Mouse (Mus musculus) 3T3-L1 (cell line): ENCODE measurements around the gene Ifrd2.

Experiments
- DNase-seq: peaks from one replicate; pipeline ENCODE4 v3.0.0-alpha.2; 2015; ENCODE audit warnings: low read depth, low spot score

Gene Ifrd2

DNA sequence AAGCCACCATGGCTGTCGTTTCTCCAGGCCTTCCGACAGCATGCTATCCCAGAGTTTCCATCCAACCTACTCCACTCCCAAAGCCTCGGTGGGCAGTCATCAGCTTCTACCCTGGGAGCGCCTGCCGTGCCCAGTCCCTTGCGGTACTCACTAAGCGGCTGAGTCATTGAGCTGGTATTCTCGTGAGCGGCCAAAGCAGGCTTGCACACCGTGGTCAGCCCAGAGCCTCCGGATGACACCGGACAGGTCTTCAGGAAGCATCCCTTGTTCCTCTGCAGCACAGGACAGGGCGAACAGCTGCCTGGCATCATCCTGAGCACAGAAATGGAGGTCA is 32.1 kb downstream of the Ifrd2 start:
- peak; percentile 92 for DNase-seq

DNA sequence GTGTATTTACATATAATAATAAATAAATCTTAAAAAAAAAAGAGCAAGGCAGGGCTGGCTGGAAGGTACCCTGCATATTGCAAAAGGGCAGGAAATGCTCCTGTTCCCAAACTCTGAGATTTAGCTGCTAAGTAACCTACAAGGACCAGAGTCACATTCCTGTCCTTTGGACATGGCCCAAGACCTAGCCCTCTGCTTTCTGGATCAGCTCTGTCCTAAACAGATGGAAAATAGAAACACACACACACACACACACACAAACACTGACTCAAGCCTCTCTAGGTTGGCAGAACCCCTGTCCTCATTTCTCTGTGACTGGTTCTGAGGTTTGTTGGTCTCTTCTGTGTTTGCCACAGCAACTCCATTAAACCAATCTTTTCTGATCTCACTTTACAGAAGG is 33.5 kb downstream of the Ifrd2 start:
- DNase-seq, result peak; percentile 69

DNA sequence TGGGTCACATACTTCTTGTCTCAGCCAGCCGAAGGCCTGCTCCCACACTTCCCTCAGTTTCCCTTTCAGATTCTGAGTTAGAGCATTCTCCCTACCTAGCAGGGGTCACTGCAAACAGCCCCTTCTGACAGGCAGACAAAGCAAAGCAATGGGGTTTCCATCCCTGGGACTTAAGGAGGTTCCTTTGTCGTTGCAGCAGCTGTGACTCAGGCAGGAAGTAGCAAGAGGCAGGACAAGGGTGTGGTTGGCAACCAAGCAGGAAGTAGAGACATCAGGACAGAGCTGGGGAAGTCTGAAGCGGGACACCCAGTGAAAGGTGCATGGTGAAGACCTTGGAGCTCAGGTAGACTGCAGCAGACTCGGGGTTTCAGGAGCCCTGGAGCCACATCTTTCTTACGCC is 37.1 kb downstream of the Ifrd2 start:
- DNase-seq, result peak; percentile 51

DNA sequence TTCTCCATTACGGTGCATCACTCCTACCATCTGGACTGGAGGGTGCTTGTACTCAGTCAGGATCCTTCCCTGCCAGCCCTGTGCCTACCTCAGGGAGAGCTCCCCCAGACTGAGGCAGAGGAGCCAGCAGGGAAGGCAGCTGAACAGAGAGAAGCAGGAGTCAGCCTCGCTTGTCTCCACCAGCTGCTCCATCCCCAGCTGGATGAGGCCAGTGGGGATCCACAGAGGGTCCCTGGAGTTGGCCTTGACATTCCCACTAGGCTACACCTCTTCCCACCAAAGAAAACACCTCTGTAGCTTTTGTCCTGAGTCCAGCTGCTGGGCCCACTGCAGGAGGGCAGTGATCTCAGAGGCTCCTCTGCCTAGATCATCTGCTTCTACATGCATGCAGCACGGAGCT is 37.5 kb downstream of the Ifrd2 start:
- DNase-seq, result no peak

DNA sequence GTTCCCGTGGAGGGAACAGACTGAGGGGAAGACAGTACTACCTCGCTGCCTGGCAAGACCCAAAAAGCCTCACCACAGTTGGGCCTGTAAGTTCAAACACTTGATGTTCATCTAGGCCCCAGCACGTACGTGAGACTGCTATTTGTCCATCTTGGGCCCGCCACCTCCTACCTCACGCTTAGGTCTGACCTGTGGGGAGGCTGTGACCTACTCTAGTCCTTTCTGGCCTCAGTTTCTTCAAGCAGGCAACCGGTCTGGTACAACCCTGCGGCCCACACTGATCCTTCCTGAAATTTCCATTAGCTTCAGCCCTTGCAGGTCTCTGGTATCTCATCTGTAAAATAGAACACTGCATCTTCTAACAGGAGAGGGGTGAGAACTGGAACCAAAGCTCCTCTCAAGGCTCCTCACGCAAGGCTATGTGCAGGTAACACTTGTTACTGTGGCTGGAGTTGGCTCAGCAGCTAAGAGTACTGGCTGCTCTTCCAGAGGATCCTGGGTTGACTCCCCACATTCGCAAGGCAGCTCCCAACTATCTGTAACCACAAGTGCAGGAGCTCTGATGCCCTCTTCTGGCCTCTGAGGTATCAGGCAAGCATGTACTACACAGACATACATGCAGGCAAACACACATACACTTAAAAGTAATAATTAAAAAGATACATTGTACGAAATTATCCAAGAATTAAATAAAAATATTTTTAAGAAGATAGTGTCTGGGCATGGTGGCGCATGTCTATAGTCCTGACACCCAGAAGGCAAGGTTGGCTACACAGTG is 38.1 kb downstream of the Ifrd2 start:
- no peak for DNase-seq

DNA sequence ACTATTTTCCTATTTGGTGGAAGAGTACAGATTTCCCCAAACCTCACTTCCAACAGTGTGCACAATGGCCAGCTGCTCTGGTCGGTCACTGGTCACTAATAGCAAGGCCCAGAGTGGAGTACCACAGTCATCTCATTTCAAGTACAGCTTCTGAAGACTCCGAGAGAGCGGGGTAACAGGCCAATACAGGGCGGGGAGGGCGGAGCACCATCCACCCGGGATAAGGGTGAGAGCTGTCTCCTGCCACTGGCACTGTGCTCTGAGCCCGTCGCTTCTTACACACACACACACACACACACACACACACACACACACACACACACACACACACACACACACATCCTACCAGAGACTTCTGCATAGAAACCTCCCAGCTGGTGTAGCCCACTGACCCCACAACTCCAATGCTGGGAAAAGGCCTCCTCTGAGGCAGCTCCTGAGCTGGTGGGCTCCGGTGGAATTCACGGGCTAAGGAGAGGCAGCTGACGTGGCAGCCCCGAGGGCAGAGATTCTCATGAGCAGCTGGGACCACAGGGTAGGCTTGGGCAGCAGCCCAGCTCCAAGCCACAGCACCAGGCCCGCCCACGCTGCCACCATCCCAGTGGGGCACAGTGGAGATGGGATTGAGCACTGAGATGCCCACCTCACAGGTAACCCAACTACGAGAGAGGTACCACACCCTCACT is 38.9 kb downstream of the Ifrd2 start:
- DNase-seq, result peak; percentile 96

DNA sequence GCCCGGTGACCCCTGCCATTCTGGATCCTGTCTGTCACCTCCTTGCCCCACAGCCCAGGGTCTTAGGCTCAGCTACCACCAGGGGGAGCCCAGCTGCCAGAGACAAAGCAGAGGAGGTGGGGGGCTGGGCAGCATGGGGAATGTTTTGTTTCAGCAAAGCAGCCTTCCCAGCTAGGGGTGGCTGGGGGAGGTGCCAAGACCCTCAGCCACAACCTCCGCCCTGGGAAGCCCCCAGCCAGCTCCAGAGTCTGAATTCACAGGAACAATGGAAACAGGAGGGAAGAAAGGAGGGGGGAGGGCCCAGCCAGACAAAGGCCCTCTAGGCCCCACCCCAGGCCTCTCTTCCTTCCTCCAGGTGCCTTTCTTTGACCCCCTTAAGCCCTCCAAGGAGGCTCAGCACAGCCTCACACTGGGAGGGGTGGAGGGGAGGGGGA is 39.4 kb downstream of the Ifrd2 start:
- peak; percentile 84 for DNase-seq

DNA sequence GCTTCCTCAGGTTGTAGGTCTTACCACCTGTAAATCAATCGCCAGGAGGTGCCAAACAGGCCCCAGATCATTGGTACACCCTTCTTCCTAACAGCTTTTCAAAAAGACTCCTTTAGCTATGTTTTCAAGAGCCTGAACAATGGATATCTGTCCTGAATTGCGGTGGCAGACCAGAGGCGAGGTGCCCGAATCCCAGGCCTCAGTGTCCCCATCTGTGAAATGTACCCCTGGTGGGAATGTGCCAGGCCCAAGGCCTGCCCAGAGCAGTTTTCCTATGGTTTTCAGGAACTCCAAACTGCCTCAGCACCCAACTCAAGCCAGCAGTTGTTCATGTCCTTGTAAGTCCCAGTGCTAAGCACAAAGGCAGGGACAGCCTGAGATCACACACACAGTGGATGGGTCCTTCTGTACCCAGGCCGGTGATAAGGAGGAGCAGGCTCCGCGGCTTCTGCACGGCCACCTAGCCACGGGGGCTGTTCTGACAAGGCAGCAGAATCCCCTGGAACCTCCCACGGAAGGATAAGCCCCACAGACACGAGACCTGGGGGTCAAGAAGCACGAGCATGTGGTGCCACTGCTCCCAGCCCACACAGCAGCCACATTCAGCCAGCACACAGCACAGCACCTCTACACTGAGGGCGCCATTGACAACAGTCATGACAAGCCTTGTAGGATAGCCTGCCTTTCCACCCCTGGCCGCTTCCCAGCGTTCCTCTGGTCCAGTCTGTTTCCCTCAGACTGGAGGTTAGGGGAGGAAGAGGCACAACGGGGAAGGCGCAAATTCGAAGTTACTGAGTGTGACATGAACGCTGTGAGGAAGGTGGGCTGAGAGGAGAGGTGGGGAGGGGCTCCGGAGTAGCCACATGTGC is 40.2 kb downstream of the Ifrd2 start:
- DNase-seq, result no peak

DNA sequence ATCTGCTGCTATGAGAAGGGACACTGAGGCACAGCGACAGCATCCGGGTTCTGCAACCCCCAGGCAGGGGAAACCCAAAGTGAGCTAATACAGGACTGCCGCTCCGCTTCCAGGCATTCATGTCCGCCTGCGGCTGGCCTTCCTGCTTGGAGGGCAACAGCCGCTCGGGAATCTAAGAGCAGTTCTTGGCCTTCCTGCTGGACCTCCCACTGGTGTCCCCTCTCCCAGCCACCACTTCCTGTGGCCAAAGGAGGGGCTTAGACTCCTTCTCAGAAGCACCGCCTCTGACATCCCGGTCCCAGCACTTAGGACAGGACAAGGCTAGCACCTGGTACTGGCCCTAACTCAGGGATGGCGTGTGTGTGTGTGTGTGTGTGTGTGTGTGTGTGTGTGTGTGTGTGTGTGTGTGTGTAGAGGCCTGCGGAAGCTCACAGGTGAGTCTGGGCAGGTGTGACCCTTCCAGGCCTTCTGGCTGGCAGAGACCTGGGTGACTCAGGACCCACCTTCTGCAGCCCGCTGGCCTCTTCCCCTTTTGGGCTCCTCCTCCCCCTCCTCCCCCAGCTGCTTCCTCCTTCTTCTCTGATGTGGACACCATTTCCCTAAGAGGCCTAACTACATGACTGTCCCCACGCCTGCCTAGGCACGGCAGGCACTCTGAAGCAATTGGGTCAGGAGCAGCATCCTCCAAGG is 41.4 kb downstream of the Ifrd2 start:
- DNase-seq, result no peak

DNA sequence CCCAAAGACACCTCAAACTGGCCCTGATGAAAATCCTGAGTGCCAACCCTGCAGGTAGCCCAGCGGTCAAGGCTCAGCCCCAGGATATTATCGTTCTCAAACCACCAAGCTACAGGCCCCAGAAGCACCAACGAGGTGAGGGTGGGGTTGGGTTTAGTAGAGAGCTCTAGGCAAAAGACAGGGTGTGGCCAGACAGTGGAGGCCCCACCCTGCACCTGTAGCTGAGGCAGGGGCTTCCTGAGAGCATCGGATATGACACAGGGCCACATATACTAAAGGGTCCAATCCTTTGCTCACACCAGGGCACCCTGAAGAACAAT is 41.9 kb downstream of the Ifrd2 start:
- no peak for DNase-seq

DNA sequence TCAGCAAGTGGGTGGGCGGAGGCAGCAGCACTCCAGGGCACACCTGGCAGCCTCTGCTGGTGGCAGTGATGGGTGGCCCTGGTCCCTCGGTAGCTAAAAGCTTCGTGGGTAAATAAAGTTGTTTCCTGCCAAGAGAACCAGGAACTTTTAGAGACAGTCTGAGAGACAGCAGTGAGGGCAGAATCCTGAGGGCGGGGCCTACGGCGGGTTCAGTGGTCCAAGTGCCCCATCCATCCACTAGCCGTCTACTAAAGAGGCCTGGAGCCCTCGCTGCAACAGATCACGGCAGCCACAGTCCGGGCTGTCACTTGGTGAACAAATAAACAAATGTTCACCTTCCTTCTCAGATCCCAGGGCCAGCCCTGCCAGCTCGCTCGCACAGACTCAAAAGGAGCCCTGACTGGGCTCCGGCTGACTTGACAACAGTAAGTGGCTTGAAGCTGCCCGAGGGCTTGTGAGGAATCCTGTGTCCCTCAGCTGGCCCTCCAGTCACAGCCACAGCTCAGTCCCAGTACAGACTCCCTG is 42.5 kb downstream of the Ifrd2 start:
- DNase-seq, result no peak

DNA sequence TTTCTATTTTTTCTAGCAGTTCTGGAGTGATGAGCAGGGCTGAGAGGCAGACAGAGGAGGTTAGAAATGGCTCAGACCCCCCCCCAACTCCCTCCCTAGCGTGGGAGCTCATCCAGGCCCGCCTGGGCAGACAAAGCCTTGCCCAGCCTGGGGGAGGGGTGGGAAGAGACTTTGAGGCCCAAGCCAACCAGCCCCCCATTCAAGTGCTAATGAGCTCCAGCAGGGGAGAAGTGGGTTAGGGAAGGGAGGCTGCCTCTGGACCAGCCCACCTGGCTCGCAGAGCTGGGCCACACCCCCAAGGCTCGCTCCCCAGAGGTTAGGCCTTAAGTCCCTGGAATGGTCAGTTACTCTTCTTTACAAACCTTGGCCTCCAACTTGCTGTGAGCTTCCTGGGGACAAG is 43.1 kb downstream of the Ifrd2 start:
- DNase-seq, result no peak

DNA sequence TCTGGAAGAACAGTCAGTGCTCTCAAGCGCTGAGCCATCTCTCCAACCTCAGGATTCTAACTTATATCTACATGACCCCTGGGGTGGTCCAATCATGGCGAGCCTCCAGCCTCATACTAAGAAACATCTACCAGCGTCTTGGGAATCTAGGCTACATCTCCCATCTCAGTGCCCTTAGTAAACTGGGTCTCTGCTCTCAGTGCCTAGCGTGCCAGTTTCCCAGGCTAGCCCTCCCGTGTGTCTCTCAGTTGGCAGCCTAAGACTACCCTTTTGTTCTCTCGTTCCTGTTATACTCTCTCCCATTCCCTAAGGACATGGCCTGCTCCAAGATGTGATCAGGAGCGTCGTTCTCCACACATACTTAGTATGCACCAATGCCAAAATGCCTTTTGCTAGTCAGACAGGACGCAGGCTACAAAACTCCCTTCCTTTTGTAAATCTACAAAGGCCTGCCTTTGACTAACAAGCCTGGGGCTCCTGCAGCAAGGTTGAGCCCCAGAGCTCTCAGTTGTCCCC is 43.9 kb downstream of the Ifrd2 start:
- DNase-seq, result no peak

DNA sequence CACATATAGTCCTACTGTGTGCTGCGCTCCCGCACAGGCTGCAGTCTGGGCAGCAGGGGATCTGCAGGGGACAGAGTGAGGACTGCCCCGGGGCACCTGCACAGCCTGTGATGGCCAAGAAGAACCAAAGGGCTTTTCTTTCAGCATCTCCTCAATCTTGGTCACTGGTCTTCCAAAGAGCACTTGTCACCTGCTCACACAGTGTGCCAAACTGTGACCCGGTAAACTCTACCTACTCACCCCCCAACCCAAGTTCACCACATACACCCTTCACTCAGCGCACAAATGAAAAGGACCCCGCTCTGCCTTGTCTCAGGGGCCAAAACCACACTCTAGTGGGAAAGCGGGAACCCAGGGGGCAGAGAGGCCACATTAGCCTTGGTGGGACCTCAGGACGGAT is 44.4 kb downstream of the Ifrd2 start:
- no peak for DNase-seq

DNA sequence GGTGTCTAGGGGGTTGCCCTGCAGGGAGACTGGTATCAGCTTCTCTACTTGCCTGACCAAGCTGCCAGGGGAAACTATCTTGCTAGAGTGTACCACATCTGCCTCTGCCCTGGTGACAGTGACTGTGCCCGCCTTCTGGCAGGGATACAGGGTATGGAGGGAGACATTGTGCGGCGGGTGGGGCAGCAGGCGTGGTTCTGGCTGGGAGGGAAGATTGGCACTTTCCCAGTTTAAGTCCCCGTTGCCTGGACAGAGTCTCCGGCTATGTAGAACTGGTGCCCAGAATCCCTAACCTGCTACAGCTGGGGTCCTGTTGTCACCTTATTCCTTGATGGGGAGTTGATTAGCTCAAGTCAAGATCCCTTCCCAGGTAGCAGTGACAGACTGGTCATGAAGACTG is 45.0 kb downstream of the Ifrd2 start:
- DNase-seq, result peak; percentile 58

DNA sequence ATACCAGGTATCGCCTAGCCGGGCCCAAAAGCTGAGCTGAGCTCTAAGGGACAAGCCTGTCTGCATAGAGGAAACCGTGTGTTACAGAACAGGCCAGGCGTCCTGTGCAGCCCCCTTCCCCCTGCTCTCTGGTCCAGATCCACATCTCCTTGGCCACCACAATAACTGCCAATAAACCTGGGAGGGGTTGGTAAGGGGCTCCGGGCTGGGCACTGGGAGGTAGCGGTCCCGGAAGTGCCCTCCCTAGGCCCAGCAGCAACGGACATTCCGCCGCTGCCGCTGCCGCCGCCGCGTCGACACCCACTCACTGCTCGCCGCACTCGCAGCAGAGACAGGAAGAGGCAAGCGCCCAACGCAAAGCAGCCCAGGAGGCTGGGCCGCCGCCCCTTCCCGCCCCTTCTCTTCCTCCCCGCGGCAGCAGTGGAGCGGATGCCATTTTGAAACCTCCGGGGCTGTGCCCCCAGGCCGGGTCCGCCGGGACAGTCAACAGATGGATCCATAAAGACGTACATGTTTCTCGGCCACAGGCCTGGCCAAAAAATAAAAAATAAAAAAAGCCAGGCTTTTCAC is 45.7 kb downstream of the Ifrd2 start:
- peak; percentile 86 for DNase-seq

DNA sequence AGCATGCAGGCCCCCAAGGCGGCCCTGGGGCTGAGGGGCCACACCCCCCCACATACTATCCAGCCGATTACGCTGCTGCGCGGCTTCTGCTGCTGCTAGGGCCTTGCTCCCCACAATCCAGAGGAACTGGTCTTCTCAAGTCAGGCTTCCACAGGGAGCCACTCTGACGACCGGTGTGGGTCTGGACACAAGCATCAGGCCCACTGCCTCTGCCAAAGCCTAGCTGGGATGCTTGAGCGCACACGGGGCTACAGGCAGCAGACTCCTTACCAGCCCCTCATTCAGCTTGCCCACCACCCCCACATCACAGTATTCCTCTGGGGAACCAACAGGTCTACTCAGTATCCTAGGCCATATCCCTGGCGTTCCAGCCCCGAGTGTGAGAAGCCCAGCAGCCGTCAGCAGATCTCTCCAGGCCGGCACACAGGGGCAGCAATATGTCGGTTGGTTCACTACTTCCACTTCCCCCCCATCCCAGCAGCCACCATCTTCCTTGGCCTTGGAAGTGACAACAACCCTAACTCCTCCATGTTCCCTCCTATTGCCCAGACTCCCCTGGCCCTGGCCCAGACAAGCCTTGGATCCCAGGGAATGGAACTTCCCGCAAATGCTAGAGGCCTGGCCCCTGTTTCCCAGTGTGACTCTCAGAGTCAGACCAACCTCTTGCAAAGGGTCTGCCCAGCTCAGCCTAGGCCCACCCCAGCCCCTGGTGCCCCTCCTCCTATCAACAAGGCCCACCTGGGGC is 46.4 kb downstream of the Ifrd2 start:
- DNase-seq, result peak; percentile 53

DNA sequence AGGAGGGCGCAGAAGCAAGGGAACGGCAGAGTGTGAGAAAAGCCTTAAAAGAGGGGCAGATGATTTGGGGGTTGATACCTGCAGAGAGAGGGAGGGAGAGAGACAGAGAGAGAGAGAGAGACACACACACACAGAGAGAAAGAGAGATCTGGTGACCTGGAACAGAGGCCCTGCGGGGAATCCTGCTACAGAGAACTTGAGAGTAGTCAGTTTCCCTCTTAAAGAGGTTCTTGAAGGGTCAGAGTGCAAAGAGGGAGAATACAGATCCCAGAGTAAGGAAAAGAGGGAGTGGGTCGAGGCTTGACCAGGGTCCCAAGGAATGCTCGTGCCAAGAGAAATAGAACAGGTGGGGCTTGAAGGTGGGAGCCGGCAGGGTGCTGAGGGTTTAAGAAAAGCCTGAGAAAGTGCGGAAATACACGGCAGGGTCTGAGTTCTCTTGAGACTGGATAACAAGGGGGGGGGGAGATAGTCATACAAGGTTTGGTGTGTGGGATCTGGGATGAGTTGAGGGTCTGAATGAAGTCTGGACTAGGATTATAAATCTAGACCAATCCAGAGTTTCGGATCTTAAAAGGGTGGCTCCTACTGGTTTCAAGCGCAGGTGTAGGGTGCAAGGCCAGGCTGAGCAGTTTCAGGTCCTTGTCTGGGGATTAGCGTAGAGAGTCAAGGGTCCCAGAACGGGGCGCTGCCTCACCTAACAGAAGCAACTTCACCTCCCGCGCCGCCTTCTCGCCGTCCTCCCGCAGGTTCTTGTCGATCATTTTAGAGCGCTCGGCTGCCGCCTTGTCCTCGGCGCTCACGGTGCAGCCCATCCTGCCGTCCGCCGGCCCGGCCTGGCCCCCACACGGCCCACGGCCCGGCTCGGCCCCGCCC is 47.2 kb downstream of the Ifrd2 start:
- peak; percentile 45 for DNase-seq

DNA sequence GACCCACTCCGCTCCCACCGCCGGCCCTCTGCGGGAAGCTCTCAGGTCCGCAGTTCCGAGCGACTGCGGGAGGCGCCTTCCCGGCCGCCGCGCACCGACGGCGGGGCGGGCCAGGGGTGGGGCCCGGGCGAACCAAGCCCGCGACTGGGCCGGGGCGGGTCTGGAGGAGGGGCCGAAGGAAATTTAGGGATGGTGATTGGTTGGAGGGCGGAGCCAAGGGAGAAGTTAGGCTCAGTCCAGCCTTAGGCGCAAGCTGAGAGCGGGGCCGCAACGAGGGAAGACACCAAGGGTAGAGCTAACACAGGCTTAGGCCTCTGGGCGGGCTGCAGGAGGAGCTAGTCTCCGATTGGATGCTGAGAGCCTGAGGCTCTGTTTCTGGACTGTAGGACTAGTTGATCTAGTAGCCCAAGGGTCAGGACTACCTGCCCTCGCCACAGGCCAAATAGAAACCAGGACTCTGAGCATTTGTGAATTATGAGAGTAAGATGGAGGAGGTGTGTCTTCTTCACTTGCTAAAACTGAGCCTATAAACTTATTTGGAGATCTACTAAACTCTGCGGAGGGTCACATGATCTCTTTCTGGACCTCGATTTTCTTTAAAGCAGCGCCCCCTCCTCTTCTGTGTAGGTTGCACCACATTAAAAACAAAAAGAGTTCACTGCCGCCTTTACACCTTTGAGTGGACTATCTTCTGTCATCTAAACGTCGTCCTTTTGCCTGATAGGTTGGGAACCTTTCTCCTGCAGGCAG is 48.0 kb downstream of the Ifrd2 start, which contains the start of gene Gnai2:
Gnai2 (minus strand) TSS at position 89 of the 750 bp plus-strand sequence.
- peak; percentile 98 for DNase-seq
